Mouse (Mus musculus): ENCODE measurements around the gene Mycbpap.

GRCm38 (mm10) chr11:94482738-94483137 is 38.8 kb downstream of the Mycbpap start:
- TF ChIP-seq POLR2A (IDR thresholded peaks at IDR 0.05; ENCODE audit: extremely low read depth, insufficient read depth, low read length) (no peak), CTCF (IDR thresholded peaks at IDR 0.05; ENCODE audit: low read depth, low read length) (no peak)

All from liver, adult 2 months (tissue).